Mouse (Mus musculus) CH12.LX (cell line): Measurements from ENCODE around the gene Zswim7. TPM values are rescaled to one million over a fixed set of nuclear protein-coding genes. Genes with fewer than 3 reads are reported as not detected.
"Not testable (repeated sequence)": the region's sequence is repeated elsewhere in the genome, so short reads cannot be mapped to it uniquely, and the experiment has no call there.

Source experiments
- DNase-seq: peaks from one replicate; pipeline ENCODE4 v3.0.0-alpha.2; 2013; ENCODE audit errors: extremely low read depth
- H3K27ac ChIP-seq: 2 replicates; pipeline ENCODE4 v1.5.1; 2012; ENCODE audit warnings: low read depth, mild to moderate bottlenecking, control low read depth, moderate library complexity; ENCODE audit not compliant: insufficient read depth
- H3K27me3 ChIP-seq: replicated peaks from 2 replicates; pipeline ENCODE3; 2012; ENCODE audit warnings: inconsistent platforms
- H3K36me3 ChIP-seq, 2 experiments: replicated peaks in 1 of 2; 2 replicates each; pipeline versions ENCODE3 to v1.6.1; 2012; ENCODE audit warnings: inconsistent platforms in 1 of 2, low read length in 1 of 2, mild to moderate bottlenecking in 1 of 2, mixed read lengths in 1 of 2, moderate library complexity in 1 of 2; ENCODE audit not compliant: control insufficient read depth in 1 of 2, insufficient read depth in 1 of 2
- H3K4me1 ChIP-seq, 2 experiments: 2 replicates each; pipeline ENCODE4 v1.6.1; 2012; ENCODE audit warnings: inconsistent platforms in 1 of 2, moderate library complexity in 1 of 2; ENCODE audit not compliant: insufficient read depth in 2 of 2, control insufficient read depth in 1 of 2
- H3K4me2 ChIP-seq: 2 replicates; pipeline ENCODE4 v1.6.1; 2012; ENCODE audit warnings: low read depth, mild to moderate bottlenecking, control low read depth; ENCODE audit not compliant: poor library complexity, insufficient read depth, severe bottlenecking
- H3K4me3 ChIP-seq, 3 experiments: fragments of 150-350 bp in 1 of 3; sonication (generic) in 1 of 3; replicated peaks in 1 of 3; 2 replicates each; pipeline versions ENCODE3 to v1.5.1; 2011 to 2012; ENCODE audit warnings: low read depth in 2 of 3, low read length in 2 of 3, mild to moderate bottlenecking in 2 of 3, moderate library complexity in 2 of 3, control low read depth in 1 of 3, improper control_type of control experiment in 1 of 3, inconsistent platforms in 1 of 3, mixed read lengths in 1 of 3; ENCODE audit not compliant: poor library complexity in 1 of 3
- H3K79me2 ChIP-seq: replicated peaks from 2 replicates; pipeline ENCODE4 v1.6.1; 2012; ENCODE audit warnings: mild to moderate bottlenecking, moderate library complexity; ENCODE audit not compliant: control insufficient read depth, poor library complexity, insufficient read depth, severe bottlenecking; ENCODE audit errors: extremely low read depth
- H3K9ac ChIP-seq: 2 replicates; pipeline ENCODE4 v1.6.1; 2012; ENCODE audit warnings: low read depth, mild to moderate bottlenecking, control low read depth, moderate library complexity; ENCODE audit not compliant: insufficient read depth
- H3K9me3 ChIP-seq: replicated peaks from 2 replicates; pipeline ENCODE3; 2012; ENCODE audit warnings: low read length, inconsistent platforms, mixed read lengths
- BHLHE40 ChIP-seq: IDR thresholded peaks from 2 replicates; pipeline ENCODE4 v1.6.1; 2011; ENCODE audit warnings: mild to moderate bottlenecking, low read depth, low read length, improper control_type of control experiment
- CHD1 ChIP-seq: IDR thresholded peaks from 2 replicates; pipeline ENCODE4 v1.6.1; 2012; ENCODE audit warnings: low read depth, low read length, improper control_type of control experiment, inconsistent platforms
- CHD2 ChIP-seq: IDR thresholded peaks from 2 replicates; pipeline ENCODE4 v1.6.1; 2011; ENCODE audit warnings: low read length, improper control_type of control experiment
- CTCF ChIP-seq, 2 experiments: IDR thresholded peaks in 1 of 2; conservative IDR thresholded peaks in 1 of 2; 2 replicates each; pipeline ENCODE4 v1.5.1; 2011 to 2012; ENCODE audit warnings: low read depth in 2 of 2, low read length in 2 of 2, improper control_type of control experiment in 1 of 2, inconsistent platforms in 1 of 2, mild to moderate bottlenecking in 1 of 2, moderate library complexity in 1 of 2
- E2F4 ChIP-seq: IDR thresholded peaks from 2 replicates; pipeline ENCODE4 v1.6.1; 2011; ENCODE audit warnings: low read depth, low read length, improper control_type of control experiment; ENCODE audit not compliant: insufficient replicate concordance
- EP300 ChIP-seq: IDR thresholded peaks from 2 replicates; pipeline ENCODE4 v1.6.1; 2011; ENCODE audit warnings: low read length, improper control_type of control experiment
- ETS1 ChIP-seq: conservative IDR thresholded peaks from 2 replicates; pipeline ENCODE4 v1.6.1; 2012; ENCODE audit warnings: low read depth, mild to moderate bottlenecking, inconsistent platforms, low read length, improper control_type of control experiment, moderate library complexity
- HCFC1 ChIP-seq: IDR thresholded peaks from 2 replicates; pipeline ENCODE4 v1.6.1; 2012; ENCODE audit warnings: low read depth, mild to moderate bottlenecking, inconsistent platforms, low read length, improper control_type of control experiment
- IRF4 ChIP-seq: IDR thresholded peaks from 2 replicates; pipeline ENCODE4 v1.6.1; 2014; ENCODE audit warnings: low read depth, mild to moderate bottlenecking, inconsistent platforms, low read length, improper control_type of control experiment
- JUN ChIP-seq: IDR thresholded peaks from 2 replicates; pipeline ENCODE4 v1.6.1; 2011; ENCODE audit warnings: low read depth, mild to moderate bottlenecking, low read length, improper control_type of control experiment, moderate library complexity; ENCODE audit not compliant: insufficient read depth
- JUND ChIP-seq: conservative IDR thresholded peaks from 2 replicates; pipeline ENCODE4 v1.6.1; 2011; ENCODE audit warnings: low read depth, low read length, improper control_type of control experiment
- MAFK ChIP-seq: IDR thresholded peaks from 2 replicates; pipeline ENCODE4 v1.6.1; 2011; ENCODE audit warnings: low read length, improper control_type of control experiment; ENCODE audit not compliant: insufficient replicate concordance
- MAX ChIP-seq: IDR thresholded peaks from 2 replicates; pipeline ENCODE4 v1.6.1; 2011; ENCODE audit warnings: low read length, improper control_type of control experiment
- MAZ ChIP-seq: IDR thresholded peaks from 2 replicates; pipeline ENCODE4 v1.6.1; 2012; ENCODE audit warnings: low read depth, mild to moderate bottlenecking, inconsistent platforms, low read length, improper control_type of control experiment, moderate library complexity
- MEF2A ChIP-seq: IDR thresholded peaks from 2 replicates; pipeline ENCODE4 v1.6.1; 2014; ENCODE audit warnings: low read depth, mild to moderate bottlenecking, inconsistent platforms, low read length, improper control_type of control experiment, borderline replicate concordance
- MXI1 ChIP-seq: IDR thresholded peaks from 2 replicates; pipeline ENCODE4 v1.6.1; 2011; ENCODE audit warnings: mild to moderate bottlenecking, low read depth, low read length, improper control_type of control experiment
- MYC ChIP-seq: IDR thresholded peaks from 2 replicates; pipeline ENCODE4 v1.6.1; 2011; ENCODE audit warnings: low read depth, mild to moderate bottlenecking, improper control_type of control experiment, low read length
- POLR2A ChIP-seq: IDR thresholded peaks from 2 replicates; pipeline ENCODE4 v1.6.1; 2011; ENCODE audit warnings: low read depth, mild to moderate bottlenecking, improper control_type of control experiment, low read length
- POLR2AphosphoS2 ChIP-seq: IDR thresholded peaks from 2 replicates; pipeline ENCODE4 v1.6.1; 2011; ENCODE audit warnings: low read depth, low read length, improper control_type of control experiment
- RAD21 ChIP-seq: IDR thresholded peaks from 2 replicates; pipeline ENCODE4 v1.6.1; 2011; ENCODE audit warnings: low read depth, mild to moderate bottlenecking, low read length, improper control_type of control experiment, moderate library complexity
- RCOR1 ChIP-seq: conservative IDR thresholded peaks from 2 replicates; pipeline ENCODE4 v1.6.1; 2012; ENCODE audit warnings: low read depth, mild to moderate bottlenecking, inconsistent platforms, low read length, improper control_type of control experiment
- SIN3A ChIP-seq: IDR thresholded peaks from 2 replicates; pipeline ENCODE4 v1.6.1; 2012; ENCODE audit warnings: low read length, improper control_type of control experiment, inconsistent platforms
- TCF12 ChIP-seq: IDR thresholded peaks from 2 replicates; pipeline ENCODE4 v1.6.1; 2014; ENCODE audit warnings: low read depth, mild to moderate bottlenecking, inconsistent platforms, low read length, improper control_type of control experiment
- ZNF384 ChIP-seq: IDR thresholded peaks from 2 replicates; pipeline ENCODE4 v1.6.1; 2012; ENCODE audit warnings: low read depth, low read length, improper control_type of control experiment, inconsistent platforms
- dilution Hi-C: fragments of 300-500 bp; cut with MboI; formaldehyde crosslinking; loops from 2 replicates; pipeline ENCODE4 v1.14.3; 2020; ENCODE audit warnings: low sequenced_read_pairs; ENCODE audit not compliant: extremely low pct_unique_long_range_greater_than_20kb, extremely low pct_ligation_motif_present
- in situ Hi-C: fragments of 300-500 bp; cut with MboI; formaldehyde crosslinking; loops from 3 replicates; pipeline ENCODE4 v1.14.3; 2019; ENCODE audit warnings: low sequenced_read_pairs, low pct_ligation_motif_present, low pct_unique_long_range_greater_than_20kb, mixed read lengths
- polyA plus RNA-seq: library from polyadenylated mRNA; unstranded; fragments of >175 nt; gene quantifications from 2 replicates; pipeline ENCODE4 v1.2.1, GENCODE M21; 2012; ENCODE audit warnings: low read depth; ENCODE audit not compliant: insufficient read length
- total RNA-seq, 2 experiments: library from RNA; depleted of rRNA; stranded (reverse); fragments of 300-350 nt in 1 of 2; fragments of >200 nt in 1 of 2; gene quantifications; 2 replicates each; pipeline ENCODE4 v1.2.3; 2012 to 2014

Gene Zswim7
- total and polyA plus RNA-seq, 3 experiments = 44.2 to 62.5 (median 57.8) TPM

DNA sequence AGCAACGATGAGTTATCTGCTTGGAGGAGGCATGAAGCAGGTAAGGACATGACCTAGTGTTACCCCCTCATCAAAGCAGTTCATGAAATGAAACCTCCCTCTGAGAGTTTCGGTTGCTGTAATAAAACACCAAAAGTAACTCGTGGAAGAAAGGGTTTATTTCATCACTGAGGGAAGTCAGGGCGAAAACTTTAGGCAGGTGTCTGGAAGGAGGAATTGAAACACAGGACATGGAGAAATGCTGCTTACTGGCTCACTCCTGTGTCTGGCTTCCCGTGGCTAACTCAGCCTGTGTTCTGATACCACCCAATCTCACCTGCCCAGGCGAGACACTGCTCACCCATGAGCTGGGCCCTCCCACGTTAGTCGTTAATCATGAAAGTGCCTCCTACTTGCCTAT is 3.8 kb upstream of the Zswim7 start:
- peaks cover 30 to 54% of the 10 kb centered on the region in 2 experiments for H3K36me3 ChIP-seq
- dilution Hi-C loops (no loop called here), in situ Hi-C loops (no loop called here)
- peaks cover 16 to 54% of the 10 kb centered on the region in 2 experiments for H3K4me1 ChIP-seq
- H3K4me3 ChIP-seq = no peak overlapping the region
- peak overlapping the region; percentile 38; the same call in 1 of the 2 replicates for H3K4me2 ChIP-seq
- TF ChIP-seq MEF2A (peak; percentile 79), RAD21 (no peak), CHD2 (peak; percentile 29; the same call in 1 of the 2 replicates), MAFK (peak; percentile 61; the same call in 1 of the 2 replicates), MAX (peak; percentile 54; the same call in 1 of the 2 replicates), HCFC1 (no peak), ETS1 (peak; percentile 69), IRF4 (peak; percentile 94), MXI1 (no peak; the same call in 1 of the 2 replicates), TCF12 (peak; percentile 80), POLR2AphosphoS2 (no peak), JUND (no peak; the same call in none of the 2 replicates), JUN (peak; percentile 37), SIN3A (peak; percentile 53; the same call in 1 of the 2 replicates), MYC (peak; percentile 85), POLR2A (0 out of 2 replicates have a peak, but pooled peaks have one; percentile 23), EP300 (peak; percentile 95), E2F4 (no peak), RCOR1 (peak; percentile 92), BHLHE40 (peak; percentile 73), CTCF (conservative IDR thresholded peaks at IDR 0.05 in 1 of 2, IDR thresholded peaks at IDR 0.05 in 1 of 2; ENCODE audit: low read depth in 2 of 2, low read length in 2 of 2) (no peak)
- H3K9me3 ChIP-seq = no peaks in the 10 kb centered on the region
- no peak overlapping the region for H3K9ac ChIP-seq
- peak overlapping the region; percentile 8 for H3K27ac ChIP-seq
- no peaks in the 10 kb centered on the region for H3K27me3 ChIP-seq
- DNase-seq = peak; percentile 68
- peaks cover 4% of the 10 kb centered on the region; the same call in 1 of the 2 replicates for H3K79me2 ChIP-seq

GRCm38 (mm10) chr11:62284020-62284419 is 2.8 kb upstream of the Zswim7 start:
- H3K79me2 ChIP-seq, H3K4me3 ChIP-seq, H3K27ac ChIP-seq, dilution Hi-C loops, H3K9ac ChIP-seq, H3K27me3 ChIP-seq, H3K9me3 ChIP-seq: not testable (repeated sequence)
- in situ Hi-C loops = loop anchor here (5.0 kb wide), 1 partner anchor 332 kb away; no protein-coding TSS in a partner anchor
- DNase-seq = peak; percentile 55
- H3K4me1 ChIP-seq = peaks cover 16 to 62% of the 10 kb centered on the region in 2 experiments
- TF ChIP-seq RCOR1 = 0 out of 2 replicates have a peak, but pooled peaks have one; percentile 61
- peak; percentile 42; the same call in 1 of the 2 replicates for TF ChIP-seq TCF12
- 0 out of 2 replicates have a peak, but pooled peaks have one; percentile 15 for TF ChIP-seq MAZ
- peak; percentile 63; the same call in 1 of the 2 replicates for TF ChIP-seq CHD1
- TF ChIP-seq ZNF384 = peak; percentile 89
- TF ChIP-seq MAFK = peak; percentile 69
- peak; percentile 51 for TF ChIP-seq ETS1
- TF ChIP-seq SIN3A = 0 out of 2 replicates have a peak, but pooled peaks have one; percentile 19
- TF ChIP-seq CHD2 = 0 out of 2 replicates have a peak, but pooled peaks have one; percentile 7
- TF ChIP-seq EP300 = peak; percentile 62
- TF ChIP-seq, all 38 proteins: peak for 10; not testable (repeated sequence) for 28
- peaks cover 26 to 45% of the 10 kb centered on the region in 2 experiments for H3K36me3 ChIP-seq
- not testable (repeated sequence) for H3K4me2 ChIP-seq
